Mouse (Mus musculus): ENCODE results near the gene 4930447C04Rik. TPM values are rescaled to one million over a fixed set of nuclear protein-coding genes. Genes with fewer than 3 reads are reported as not detected.
A peak's percentile ranks its signal among the peaks of the same experiment; 100 is the strongest.

The 4930447C04Rik gene
- polyA plus RNA-seq, 1 experiment from 2014 or later: 0.08 TPM

GRCm38 (mm10) chr12:72957829-72958424 is 17.4 kb upstream of the 4930447C04Rik start:
- Histone ChIP-seq H3K4me2 (replicated peaks; ENCODE audit: low read depth, low read length) (no peak overlapping the region), H3K27me3 (replicated peaks; ENCODE audit: insufficient read depth, low read length) (0 out of 2 replicates have a peak, but pooled peaks cover 3% of the 10 kb centered on the region), H3K4me3 (ENCODE audit: low read depth, low read length) (no peak overlapping the region), H3K36me3 (ENCODE audit: insufficient read depth, low read length) (no peaks in the 10 kb centered on the region), H3K27ac (ENCODE audit: low read length) (no peak overlapping the region), H3K9me3 (ENCODE audit: low read length) (no peaks in the 10 kb centered on the region), H3K9ac (replicated peaks; ENCODE audit: low read depth) (no peak overlapping the region), H3K4me1 (ENCODE audit: insufficient read depth, low read depth, low read length) (no peaks in the 10 kb centered on the region)
- WGBS: 59% methylated on average over 6 of the region's 6 CpGs
- no peak for TF ChIP-seq EP300 (IDR thresholded peaks at IDR 0.05)
- TF ChIP-seq CTCF (IDR thresholded peaks at IDR 0.05): no peak
- ATAC-seq: no peak
- DNase-seq (ENCODE audit: low spot score): no peak

GRCm38 (mm10) chr12:72954906-72955305 is 14.3 kb upstream of the 4930447C04Rik start:
- no peak for TF ChIP-seq EP300 (IDR thresholded peaks at IDR 0.05)
- no peak for TF ChIP-seq CTCF (IDR thresholded peaks at IDR 0.05)
- no peak overlapping the region for H3K4me2 ChIP-seq (replicated peaks; ENCODE audit: low read depth, low read length)
- 17% methylated on average over 4 of the region's 4 CpGs for WGBS

GRCm38 (mm10) chr12:72953858-72954257 is 13.3 kb upstream of the 4930447C04Rik start:
- H3K27me3 ChIP-seq (replicated peaks; ENCODE audit: insufficient read depth, low read length): 0 out of 2 replicates have a peak, but pooled peaks cover 16% of the 10 kb centered on the region
- 77% methylated on average over 5 of the region's 5 CpGs for WGBS
- no peak overlapping the region for H3K9ac ChIP-seq (replicated peaks; ENCODE audit: low read depth)
- H3K4me1 ChIP-seq (ENCODE audit: insufficient read depth, low read depth, low read length): no peaks in the 10 kb centered on the region
- no peaks in the 10 kb centered on the region for H3K9me3 ChIP-seq (ENCODE audit: low read length)
- DNase-seq (ENCODE audit: low spot score): no peak
- no peaks in the 10 kb centered on the region for H3K36me3 ChIP-seq (ENCODE audit: insufficient read depth, low read length)
- TF ChIP-seq EP300 (IDR thresholded peaks at IDR 0.05) (no peak), CTCF (IDR thresholded peaks at IDR 0.05) (no peak)
- no peak overlapping the region for H3K4me2 ChIP-seq (replicated peaks; ENCODE audit: low read depth, low read length)
- H3K27ac ChIP-seq (ENCODE audit: low read length): no peak overlapping the region
- ATAC-seq: no peak
- no peak overlapping the region for H3K4me3 ChIP-seq (ENCODE audit: low read depth, low read length)

More at GRCm38 (mm10) chr12:72954906-72955305, 14.3 kb upstream of the 4930447C04Rik start:
- DNase-seq (ENCODE audit: low spot score) (no peak), ATAC-seq (peak; percentile 28; the same call in 1 of the 2 replicates)
- no peaks in the 10 kb centered on the region for H3K9me3 ChIP-seq (ENCODE audit: low read length)
- H3K36me3 ChIP-seq (ENCODE audit: insufficient read depth, low read length): no peaks in the 10 kb centered on the region
- no peak overlapping the region for H3K9ac ChIP-seq (replicated peaks; ENCODE audit: low read depth)
- no peak overlapping the region for H3K4me3 ChIP-seq (ENCODE audit: low read depth, low read length)
- H3K27me3 ChIP-seq (replicated peaks; ENCODE audit: insufficient read depth, low read length): 0 out of 2 replicates have a peak, but pooled peaks cover 11% of the 10 kb centered on the region
- H3K27ac ChIP-seq (ENCODE audit: low read length): no peak overlapping the region
- H3K4me1 ChIP-seq (ENCODE audit: insufficient read depth, low read depth, low read length): no peaks in the 10 kb centered on the region

GRCm38 (mm10) chr12:72953089-72953488 is 12.5 kb upstream of the 4930447C04Rik start:
- 72% methylated on average over 5 of the region's 5 CpGs for WGBS
- no peak overlapping the region for H3K4me2 ChIP-seq (replicated peaks; ENCODE audit: low read depth, low read length)
- H3K9me3 ChIP-seq (ENCODE audit: low read length): no peaks in the 10 kb centered on the region
- no peak overlapping the region for H3K9ac ChIP-seq (replicated peaks; ENCODE audit: low read depth)
- no peaks in the 10 kb centered on the region for H3K4me1 ChIP-seq (ENCODE audit: insufficient read depth, low read depth, low read length)
- H3K27ac ChIP-seq (ENCODE audit: low read length): no peak overlapping the region
- H3K4me3 ChIP-seq (ENCODE audit: low read depth, low read length): no peak overlapping the region
- ATAC-seq: no peak
- TF ChIP-seq CTCF (IDR thresholded peaks at IDR 0.05) (no peak), EP300 (IDR thresholded peaks at IDR 0.05) (no peak)
- no peak for DNase-seq (ENCODE audit: low spot score)
- no peaks in the 10 kb centered on the region for H3K36me3 ChIP-seq (ENCODE audit: insufficient read depth, low read length)
- 0 out of 2 replicates have a peak, but pooled peaks cover 16% of the 10 kb centered on the region for H3K27me3 ChIP-seq (replicated peaks; ENCODE audit: insufficient read depth, low read length)

GRCm38 (mm10) chr12:72947335-72947734 is 6.8 kb upstream of the 4930447C04Rik start:
- Histone ChIP-seq H3K36me3 (ENCODE audit: insufficient read depth, low read length) (no peaks in the 10 kb centered on the region), H3K9me3 (ENCODE audit: low read length) (no peaks in the 10 kb centered on the region), H3K27ac (ENCODE audit: low read length) (no peak overlapping the region), H3K4me3 (ENCODE audit: low read depth, low read length) (no peak overlapping the region), H3K9ac (replicated peaks; ENCODE audit: low read depth) (no peak overlapping the region), H3K4me1 (ENCODE audit: insufficient read depth, low read depth, low read length) (0 out of 2 replicates have a peak, but pooled peaks cover 5% of the 10 kb centered on the region), H3K4me2 (replicated peaks; ENCODE audit: low read depth, low read length) (no peak overlapping the region), H3K27me3 (replicated peaks; ENCODE audit: insufficient read depth, low read length) (peaks cover 56% of the 10 kb centered on the region)
- ATAC-seq: no peak
- 9% methylated on average over 2 of the region's 2 CpGs for WGBS
- DNase-seq (ENCODE audit: low spot score): no peak
- TF ChIP-seq EP300 (IDR thresholded peaks at IDR 0.05) (no peak), CTCF (IDR thresholded peaks at IDR 0.05) (no peak)

- Histone ChIP-seq H3K4me3 (ENCODE audit: low read depth, low read length) (no peak overlapping the region), H3K36me3 (ENCODE audit: insufficient read depth, low read length) (no peaks in the 10 kb centered on the region), H3K27me3 (replicated peaks; ENCODE audit: insufficient read depth, low read length) (peaks cover 60% of the 10 kb centered on the region), H3K27ac (ENCODE audit: low read length) (no peak overlapping the region), H3K4me2 (replicated peaks; ENCODE audit: low read depth, low read length) (no peak overlapping the region), H3K9ac (replicated peaks; ENCODE audit: low read depth) (no peak overlapping the region), H3K4me1 (ENCODE audit: insufficient read depth, low read depth, low read length) (0 out of 2 replicates have a peak, but pooled peaks cover 5% of the 10 kb centered on the region), H3K9me3 (ENCODE audit: low read length) (no peaks in the 10 kb centered on the region)
- no peak for DNase-seq (ENCODE audit: low spot score)
- no peak for TF ChIP-seq EP300 (IDR thresholded peaks at IDR 0.05)
- no peak for TF ChIP-seq CTCF (IDR thresholded peaks at IDR 0.05)
- no peak for ATAC-seq
These were observed 6.2 kb upstream of the 4930447C04Rik start for GRCm38 (mm10) chr12:72946805-72947204.
